Mouse (Mus musculus) forebrain, embryonic 10.5 days (tissue): ENCODE measurements at regions not wholly inside any gene's neighbourhood (a gene's known extent, or its start where the extent isn't known, plus 50 kb on each side); places are given as distances from the start of the nearest gene placed in this dataset.
A peak's percentile ranks its signal among the peaks of the same experiment; 100 is the strongest.
"Not testable (repeated sequence)": the region's sequence is repeated elsewhere in the genome, so short reads cannot be mapped to it uniquely, and the experiment has no call there.

Experiments used
- DNase-seq: peaks from one replicate; pipeline ENCODE4 v3.0.0-alpha.2; 2017; ENCODE audit warnings: low spot score; ENCODE audit errors: extremely low spot score
- H3K27ac ChIP-seq: fragments of 300-500 bp; sonication (generic); 2 replicates; pipeline ENCODE4 v1.5.1; 2016; ENCODE audit warnings: mild to moderate bottlenecking
- H3K27me3 ChIP-seq: fragments of 300-500 bp; sonication (generic); 2 replicates; pipeline ENCODE4 v1.6.1; 2016; ENCODE audit warnings: mild to moderate bottlenecking; ENCODE audit not compliant: poor library complexity, severe bottlenecking
- H3K36me3 ChIP-seq: fragments of 300-500 bp; sonication (generic); replicated peaks from 2 replicates; pipeline ENCODE4 v1.6.1; 2016; ENCODE audit warnings: mild to moderate bottlenecking, moderate library complexity
- H3K4me1 ChIP-seq: fragments of 300-500 bp; sonication (generic); 2 replicates; pipeline ENCODE4 v1.6.1; 2016
- H3K4me3 ChIP-seq: fragments of 300-500 bp; sonication (generic); 2 replicates; pipeline ENCODE4 v1.5.1; 2016; ENCODE audit warnings: mild to moderate bottlenecking, moderate library complexity
- H3K9me3 ChIP-seq: fragments of 300-500 bp; sonication (generic); 2 replicates; pipeline ENCODE4 v1.6.1; 2016; ENCODE audit warnings: mild to moderate bottlenecking, moderate library complexity
- WGBS: fragments of 180-500 bp; shearing (Covaris S2); methylation state at CpG from one replicate; pipeline ENCODE4 v1.1.7; 2016; 5-methylcytosine and 5-hydroxymethylcytosine counted together

DNA sequence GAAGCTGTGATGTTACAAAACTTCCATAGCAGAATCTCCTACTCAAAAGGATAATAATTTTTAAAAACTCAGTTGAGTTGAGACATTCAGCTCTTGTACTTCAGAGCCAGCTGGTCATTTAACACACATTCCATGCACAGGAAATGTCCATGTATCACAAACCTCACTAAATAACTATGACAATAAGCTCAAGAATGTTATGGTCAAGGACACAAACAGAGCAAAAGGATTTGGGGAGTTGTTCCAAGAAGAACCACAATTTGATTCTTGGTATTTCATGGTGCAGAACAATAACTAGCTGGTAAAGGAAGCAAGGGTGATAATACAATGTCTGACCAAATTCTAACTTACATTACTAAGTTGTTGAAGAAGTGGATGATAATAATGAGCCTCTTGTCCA, 471.4 kb upstream of the 2610301B20Rik start:
- Histone ChIP-seq H3K4me3 (no peak overlapping the region), H3K4me1 (no peaks in the 10 kb centered on the region), H3K9me3 (no peaks in the 10 kb centered on the region), H3K36me3 (no peaks in the 10 kb centered on the region), H3K27me3 (no peaks in the 10 kb centered on the region), H3K27ac (no peak overlapping the region)
- no peak for DNase-seq

DNA sequence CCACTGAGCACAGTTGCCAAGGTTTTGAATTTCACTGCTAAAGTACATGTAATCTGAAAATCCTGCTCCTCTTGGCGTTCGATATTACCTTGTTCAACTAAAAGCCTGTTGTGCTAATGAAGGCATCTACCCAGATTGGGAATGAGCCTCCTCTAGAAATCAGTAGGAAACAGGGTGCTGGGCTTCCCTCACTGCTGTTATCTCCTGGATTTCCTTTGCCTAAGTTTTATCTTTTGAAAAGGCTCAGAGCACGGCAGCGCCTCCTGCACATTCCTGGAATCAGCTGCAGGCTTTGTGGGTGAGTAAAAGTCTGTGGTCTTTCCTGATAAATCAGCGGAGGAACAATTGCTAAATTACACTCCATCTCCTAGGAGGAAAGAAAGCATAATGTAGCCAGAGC, 469.9 kb upstream of the 2610301B20Rik start:
- Histone ChIP-seq H3K4me1 (no peaks in the 10 kb centered on the region), H3K27ac (no peak overlapping the region), H3K36me3 (no peaks in the 10 kb centered on the region), H3K27me3 (no peaks in the 10 kb centered on the region), H3K4me3 (no peak overlapping the region), H3K9me3 (no peaks in the 10 kb centered on the region)
- DNase-seq: no peak
- 71% methylated on average over 5 of the region's 5 CpGs for WGBS

DNA sequence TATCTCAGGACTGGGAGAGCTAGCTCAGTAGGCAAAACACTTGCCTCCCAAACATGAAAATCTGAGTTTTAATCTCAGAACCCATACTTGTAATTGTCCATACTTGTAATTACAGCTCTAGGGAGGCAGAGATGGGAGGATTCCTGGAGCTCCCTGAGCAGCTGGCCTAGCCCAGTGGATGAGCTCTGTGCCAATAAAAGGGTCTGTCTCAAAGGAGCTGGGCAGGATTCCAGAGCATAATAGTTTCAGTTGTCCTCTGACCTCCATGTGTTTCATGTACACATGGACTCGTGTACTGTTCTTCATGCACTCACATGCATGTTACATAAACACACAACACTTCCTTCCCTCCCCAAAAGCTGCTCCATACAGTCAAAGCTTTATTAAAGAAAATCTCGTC, 469.2 kb upstream of the 2610301B20Rik start:
- H3K9me3 ChIP-seq: no peaks in the 10 kb centered on the region
- no peak overlapping the region for H3K4me3 ChIP-seq
- DNase-seq: no peak
- no peaks in the 10 kb centered on the region for H3K27me3 ChIP-seq
- H3K36me3 ChIP-seq: no peaks in the 10 kb centered on the region
- WGBS: 81% methylated on average over 2 of the region's 2 CpGs
- H3K4me1 ChIP-seq: no peaks in the 10 kb centered on the region
- H3K27ac ChIP-seq: no peak overlapping the region

DNA sequence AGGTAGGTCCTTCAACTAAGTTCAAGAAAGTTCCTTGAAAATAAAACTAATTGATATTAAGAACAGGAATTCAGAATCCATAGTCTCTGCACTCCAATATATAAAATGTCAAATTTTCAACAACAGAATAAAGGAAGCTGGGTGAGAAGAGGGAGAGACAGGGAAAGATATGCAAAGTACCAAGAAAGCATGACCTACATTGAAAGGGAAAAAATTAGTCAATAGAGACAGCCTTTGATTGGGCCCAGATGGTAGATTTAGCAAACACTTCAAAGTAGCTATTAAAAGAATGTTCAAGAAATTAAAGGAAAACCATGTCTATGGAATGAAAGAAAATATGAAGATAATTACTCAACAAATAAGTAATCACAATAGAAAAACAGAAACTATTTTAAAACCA, 460.0 kb upstream of the 2610301B20Rik start:
- no peaks in the 10 kb centered on the region for H3K4me1 ChIP-seq

DNA sequence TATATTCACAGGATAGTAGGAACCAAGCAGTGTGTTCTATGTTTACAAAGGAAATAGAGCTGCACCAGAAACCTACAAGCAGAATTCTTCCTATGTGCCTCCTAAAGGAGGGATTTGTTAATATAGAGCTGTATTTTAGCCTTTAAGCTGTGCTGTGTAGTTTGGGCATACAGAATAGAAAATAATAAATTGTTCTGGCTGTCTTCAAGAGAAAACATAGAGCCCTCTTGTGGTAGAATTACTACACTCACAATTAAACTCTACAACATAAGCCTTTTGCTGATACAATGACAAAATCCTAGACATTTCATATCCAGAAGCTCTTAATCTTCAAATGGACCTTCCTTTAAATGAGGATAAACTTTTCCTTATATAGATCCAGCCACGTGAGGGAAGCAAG, 452.9 kb upstream of the 2610301B20Rik start:
- H3K27me3 ChIP-seq: no peaks in the 10 kb centered on the region
- WGBS: 64% methylated on average over 1 of the region's 1 CpGs
- H3K4me1 ChIP-seq: no peaks in the 10 kb centered on the region
- H3K4me3 ChIP-seq: no peak overlapping the region
- DNase-seq: no peak
- no peak overlapping the region for H3K27ac ChIP-seq
- no peaks in the 10 kb centered on the region for H3K9me3 ChIP-seq
- no peaks in the 10 kb centered on the region for H3K36me3 ChIP-seq

More for the DNA sequence above, 460.0 kb upstream of the 2610301B20Rik start:
- H3K36me3 ChIP-seq: no peaks in the 10 kb centered on the region
- H3K4me3 ChIP-seq: no peak overlapping the region
- H3K9me3 ChIP-seq: no peaks in the 10 kb centered on the region
- H3K27me3 ChIP-seq: no peaks in the 10 kb centered on the region
- no peak for DNase-seq
- H3K27ac ChIP-seq: no peak overlapping the region

DNA sequence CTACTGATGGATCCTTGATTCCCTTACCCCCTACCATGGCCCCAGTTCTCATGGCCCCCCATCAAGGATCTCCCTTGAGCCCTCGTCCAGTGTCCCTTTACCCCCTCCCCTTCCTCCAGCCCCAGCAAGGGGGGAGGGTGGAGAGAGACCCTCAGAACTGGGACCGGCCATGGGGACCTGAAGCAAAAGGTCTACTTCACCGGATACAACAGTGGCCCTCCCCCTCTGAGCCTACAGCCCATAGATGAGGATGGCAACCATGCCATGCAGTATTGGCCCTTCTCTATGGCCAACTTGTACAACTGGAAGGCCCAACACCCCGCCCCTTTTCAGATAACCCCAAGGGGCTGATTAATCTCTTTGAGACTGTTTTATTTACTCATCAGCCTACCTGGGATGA, 439.9 kb upstream of the 2610301B20Rik start:
- Histone ChIP-seq H3K27me3 (no peaks in the 10 kb centered on the region), H3K9me3 (no peaks in the 10 kb centered on the region)
- WGBS: 87% methylated on average over 4 of the region's 4 CpGs

DNA sequence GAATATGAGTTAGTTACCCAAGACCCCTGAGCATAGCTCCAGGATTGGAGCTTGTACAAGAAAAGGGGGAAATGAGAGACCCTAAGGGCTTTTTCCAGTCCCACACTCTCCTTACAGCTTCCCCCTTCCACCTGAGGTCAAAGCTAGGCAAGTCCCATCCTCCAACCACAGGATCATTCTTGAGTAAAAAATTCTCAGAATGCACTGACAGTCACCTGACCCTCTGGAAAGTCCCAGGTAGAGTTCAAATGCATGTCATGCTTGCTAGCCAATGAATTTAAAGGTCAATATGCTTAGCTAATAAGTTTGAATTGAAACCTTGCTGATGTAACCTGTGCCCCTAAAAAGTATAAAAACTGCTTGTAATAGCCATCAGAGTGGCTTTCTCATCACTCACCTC, 434.4 kb upstream of the 2610301B20Rik start:
- H3K36me3 ChIP-seq, H3K9me3 ChIP-seq, H3K27me3 ChIP-seq, H3K4me3 ChIP-seq, H3K27ac ChIP-seq, DNase-seq, H3K4me1 ChIP-seq: not testable (repeated sequence)

More for the DNA sequence above, 439.9 kb upstream of the 2610301B20Rik start:
- Histone ChIP-seq H3K36me3 (no peaks in the 10 kb centered on the region), H3K27ac (no peak overlapping the region), H3K4me1 (no peaks in the 10 kb centered on the region), H3K4me3 (no peak overlapping the region)
- no peak for DNase-seq

DNA sequence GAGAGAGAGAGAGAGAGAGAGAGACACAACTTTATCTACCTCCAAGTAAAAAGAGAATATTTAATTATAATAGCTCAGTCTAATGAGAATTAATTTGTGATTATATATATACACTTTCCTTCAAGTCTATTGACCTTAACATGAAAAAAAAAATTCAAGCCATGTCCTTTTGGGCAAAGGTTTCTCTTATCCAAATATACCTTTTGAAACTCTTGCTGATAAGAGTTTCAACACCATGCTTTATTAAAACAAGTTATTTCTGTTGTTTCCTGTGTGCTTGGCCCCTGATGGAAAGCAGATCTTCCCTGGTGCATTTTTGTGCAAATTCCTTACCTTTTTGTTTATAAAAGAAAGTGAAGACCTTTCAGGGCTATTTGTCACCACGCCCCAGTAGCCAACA, 414.7 kb upstream of the 2610301B20Rik start:
- H3K4me3 ChIP-seq: no peak overlapping the region
- H3K4me1 ChIP-seq: peaks cover 6% of the 10 kb centered on the region; the same call in 1 of the 2 replicates
- no peaks in the 10 kb centered on the region for H3K9me3 ChIP-seq
- no peak overlapping the region for H3K27ac ChIP-seq
- DNase-seq: no peak
- no peaks in the 10 kb centered on the region for H3K36me3 ChIP-seq
- no peaks in the 10 kb centered on the region for H3K27me3 ChIP-seq
- WGBS: 5% methylated on average over 1 of the region's 1 CpGs

DNA sequence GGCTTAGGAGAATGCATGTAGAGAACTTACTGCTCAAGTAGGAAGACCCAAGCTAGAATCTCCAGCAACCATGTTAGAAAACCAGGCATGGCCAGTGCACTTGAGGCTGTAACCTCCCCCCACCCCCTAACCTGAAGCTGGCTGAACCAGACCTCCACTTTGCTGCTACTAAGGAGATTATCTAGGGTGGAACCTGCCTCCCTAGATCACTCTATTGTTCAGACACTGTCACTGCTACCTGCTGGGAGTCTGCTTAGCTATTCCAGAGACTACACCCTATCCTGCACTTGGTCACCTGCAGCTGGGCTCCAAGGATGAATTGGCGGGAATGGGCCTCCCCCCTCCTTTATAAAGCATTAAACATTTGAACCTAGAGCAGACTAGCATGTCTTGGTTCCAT, 393.4 kb upstream of the 2610301B20Rik start:
- no peaks in the 10 kb centered on the region for H3K4me1 ChIP-seq
- no peak for DNase-seq
- H3K27me3 ChIP-seq: no peaks in the 10 kb centered on the region
- 63% methylated on average over 1 of the region's 1 CpGs for WGBS
- no peaks in the 10 kb centered on the region for H3K9me3 ChIP-seq
- H3K4me3 ChIP-seq: no peak overlapping the region
- H3K27ac ChIP-seq: no peak overlapping the region
- no peaks in the 10 kb centered on the region for H3K36me3 ChIP-seq

DNA sequence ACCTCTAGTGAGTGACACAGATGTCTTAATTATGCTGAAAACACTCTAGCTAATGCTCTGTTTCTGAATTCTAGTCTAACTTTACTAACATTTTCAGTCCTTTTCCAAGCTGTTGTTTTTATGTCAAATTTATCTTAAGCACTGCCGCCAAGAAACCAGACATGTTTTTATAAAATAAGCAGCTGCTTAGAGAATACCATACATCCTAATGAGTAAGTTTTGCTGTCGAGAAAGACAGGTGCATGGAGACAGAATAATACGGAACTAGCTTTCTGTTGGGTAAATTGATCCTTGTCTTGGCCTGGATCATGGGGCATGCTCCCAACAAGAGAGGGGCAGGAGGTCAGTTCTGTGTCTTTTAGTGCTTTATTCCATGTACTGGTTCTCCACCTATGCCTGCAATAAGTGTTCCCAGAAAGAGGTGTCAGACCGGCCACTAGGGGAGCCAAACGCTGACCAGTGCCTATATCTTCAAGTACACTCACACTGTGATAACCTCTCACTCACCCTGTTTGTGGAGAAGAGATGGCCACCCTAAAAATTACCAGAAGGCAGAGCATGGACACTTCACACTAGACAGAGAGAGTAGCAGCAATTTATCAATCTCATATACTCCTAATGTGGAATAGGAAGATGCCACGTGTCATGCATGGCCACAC, 366.0 kb upstream of the 2610301B20Rik start:
- peak; percentile 18 for DNase-seq
- no peaks in the 10 kb centered on the region for H3K36me3 ChIP-seq
- H3K4me1 ChIP-seq: no peaks in the 10 kb centered on the region
- no peak overlapping the region for H3K4me3 ChIP-seq
- H3K27ac ChIP-seq: no peak overlapping the region
- H3K27me3 ChIP-seq: no peaks in the 10 kb centered on the region
- WGBS: 67% methylated on average over 6 of the region's 6 CpGs
- no peaks in the 10 kb centered on the region for H3K9me3 ChIP-seq

DNA sequence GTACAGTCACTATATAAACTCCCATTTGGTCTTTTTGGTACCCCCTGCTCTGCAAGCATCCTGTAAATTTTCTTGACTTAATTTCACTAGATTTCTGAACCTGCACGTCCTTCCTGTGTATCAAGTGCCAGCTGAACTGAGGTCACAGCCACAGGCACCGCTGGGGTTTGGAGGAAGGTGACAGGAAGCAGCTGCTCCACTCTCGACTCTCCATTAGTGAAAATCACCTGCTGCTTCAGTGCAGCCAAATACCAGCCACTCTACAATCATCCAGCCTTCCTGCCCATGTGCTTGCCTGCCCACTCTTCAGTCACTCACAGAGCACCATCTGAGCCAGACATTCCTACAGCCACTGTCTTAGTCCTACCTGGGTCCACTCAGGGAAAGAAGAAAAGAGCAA, 364.3 kb upstream of the 2610301B20Rik start:
- no peak overlapping the region for H3K4me3 ChIP-seq
- 71% methylated on average over 3 of the region's 3 CpGs for WGBS

DNA sequence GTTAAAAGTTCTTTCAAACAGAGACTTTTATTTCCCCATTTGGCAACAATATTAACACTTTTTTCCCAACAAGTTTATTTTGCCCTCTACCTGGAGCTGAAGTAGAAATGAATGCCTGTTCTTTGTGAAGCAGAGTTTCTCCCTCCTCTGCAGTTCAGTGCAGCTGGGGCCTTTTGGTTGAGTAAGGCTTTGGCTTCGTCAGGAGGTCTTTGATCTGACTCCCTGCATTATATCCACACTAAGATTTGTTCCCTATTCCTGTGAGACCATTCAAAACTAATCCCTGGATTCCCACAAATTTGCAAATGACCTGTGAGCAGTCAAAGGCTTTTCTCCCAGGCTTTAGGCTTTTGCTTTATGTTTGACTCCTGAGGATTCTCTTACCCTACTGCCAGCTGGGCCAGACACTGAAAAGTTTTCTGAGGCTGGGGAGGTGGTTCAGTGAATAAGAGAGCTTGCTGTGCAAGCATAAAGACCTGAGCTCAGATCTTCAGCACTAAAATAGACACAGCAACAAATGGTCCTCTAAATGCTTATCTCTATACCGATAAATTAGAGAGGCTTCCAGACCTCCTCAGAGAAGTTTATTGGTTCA, 323.5 kb upstream of the 2610301B20Rik start:
- peak; percentile 17 for DNase-seq
- no peak overlapping the region for H3K27ac ChIP-seq
- WGBS: 15% methylated on average over 2 of the region's 2 CpGs
- H3K4me3 ChIP-seq: no peak overlapping the region
- H3K4me1 ChIP-seq: peaks cover 8% of the 10 kb centered on the region
- H3K36me3 ChIP-seq: no peaks in the 10 kb centered on the region
- H3K27me3 ChIP-seq: no peaks in the 10 kb centered on the region
- H3K9me3 ChIP-seq: no peaks in the 10 kb centered on the region

More for the DNA sequence above, 364.3 kb upstream of the 2610301B20Rik start:
- Histone ChIP-seq H3K4me1 (0 out of 2 replicates have a peak, but pooled peaks cover 4% of the 10 kb centered on the region), H3K27ac (no peak overlapping the region), H3K9me3 (no peaks in the 10 kb centered on the region), H3K36me3 (no peaks in the 10 kb centered on the region), H3K27me3 (no peaks in the 10 kb centered on the region)
- no peak for DNase-seq

DNA sequence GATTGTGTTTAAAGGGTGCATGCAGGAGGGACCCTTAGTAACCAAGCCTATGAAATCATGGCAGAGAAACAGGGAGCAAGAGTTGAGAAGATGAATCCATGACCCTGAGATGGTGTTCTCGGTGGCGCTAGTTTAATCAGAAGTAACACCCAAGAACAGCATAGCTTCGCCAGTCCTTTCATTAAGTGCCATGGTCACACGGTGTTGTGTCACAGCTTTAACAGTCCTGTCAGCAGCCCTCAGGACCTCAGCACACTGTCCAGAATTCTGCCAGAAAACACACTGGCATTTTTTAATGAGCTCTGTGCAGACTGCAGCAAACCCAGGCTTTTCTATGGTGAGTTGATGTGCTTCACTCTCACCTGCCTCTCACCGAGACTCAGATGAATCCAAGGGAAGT, 320.6 kb upstream of the 2610301B20Rik start:
- DNase-seq: no peak
- whole genome bisulfite sequencing: 93% methylated on average over 5 of the region's 5 CpGs
- no peaks in the 10 kb centered on the region for H3K9me3 ChIP-seq

DNA sequence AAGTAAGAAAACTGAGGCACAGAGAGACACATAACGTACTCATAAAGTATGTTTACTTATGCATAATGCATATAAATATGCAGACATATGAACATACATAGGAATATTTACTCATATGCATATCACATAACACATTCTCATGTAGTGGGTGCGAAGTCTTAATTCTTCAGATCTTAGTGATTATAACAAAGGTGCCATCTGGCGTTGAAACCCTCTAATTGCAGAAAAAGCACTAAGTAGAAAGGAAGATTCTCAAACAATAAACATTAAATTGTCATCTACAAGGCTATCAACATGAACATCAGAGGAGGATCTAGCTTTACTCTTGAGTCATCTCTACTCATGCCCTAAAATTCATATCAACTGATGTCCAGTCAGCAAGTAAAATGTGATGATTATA, 314.2 kb upstream of the 2610301B20Rik start:
- Histone ChIP-seq H3K9me3 (no peaks in the 10 kb centered on the region), H3K4me3 (no peak overlapping the region), H3K27me3 (no peaks in the 10 kb centered on the region), H3K27ac (no peak overlapping the region), H3K4me1 (no peaks in the 10 kb centered on the region), H3K36me3 (no peaks in the 10 kb centered on the region)
- 83% methylated on average over 3 of the region's 3 CpGs for WGBS
- no peak for DNase-seq

More for the DNA sequence above, 320.6 kb upstream of the 2610301B20Rik start:
- no peaks in the 10 kb centered on the region for H3K36me3 ChIP-seq
- no peaks in the 10 kb centered on the region for H3K27me3 ChIP-seq
- H3K4me1 ChIP-seq: peaks cover 8% of the 10 kb centered on the region
- no peak overlapping the region for H3K4me3 ChIP-seq
- no peak overlapping the region for H3K27ac ChIP-seq
